Mouse (Mus musculus) embryo, embryonic 11.5 days (tissue): ENCODE measurements at regions not wholly inside any gene's neighbourhood (a gene's known extent, or its start where the extent isn't known, plus 50 kb on each side); places are given as distances from the start of the nearest gene placed in this dataset.

Source experiments
- DNase-seq: peaks from one replicate; pipeline ENCODE4 v3.0.0-alpha.2; 2012; ENCODE audit warnings: low read depth, low spot score

DNA sequence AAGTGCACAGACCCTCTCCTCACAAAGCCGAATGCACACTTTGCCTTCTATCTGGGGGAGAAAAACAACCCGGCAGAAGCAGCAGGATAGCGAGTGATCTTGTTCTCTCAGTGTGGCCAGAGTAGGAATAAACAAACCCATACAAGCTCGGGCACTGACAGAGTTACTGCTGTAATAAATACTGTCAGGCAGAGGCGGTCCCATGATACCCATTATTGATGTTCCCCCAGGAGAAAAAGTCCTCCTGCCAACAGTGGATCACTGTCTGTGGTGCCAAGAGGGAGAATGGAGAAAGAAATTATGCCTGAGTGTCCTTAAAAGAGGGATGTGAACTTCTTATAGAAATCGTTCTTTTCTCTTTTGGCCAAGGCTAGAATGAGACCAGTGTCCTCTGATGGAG, 200.2 kb downstream of the Adra2a start:
- DNase-seq = no peak

- no peak for DNase-seq
Observed at GRCm38 (mm10) chr19:54248256-54248936, 204.4 kb downstream of the Adra2a start.

DNA sequence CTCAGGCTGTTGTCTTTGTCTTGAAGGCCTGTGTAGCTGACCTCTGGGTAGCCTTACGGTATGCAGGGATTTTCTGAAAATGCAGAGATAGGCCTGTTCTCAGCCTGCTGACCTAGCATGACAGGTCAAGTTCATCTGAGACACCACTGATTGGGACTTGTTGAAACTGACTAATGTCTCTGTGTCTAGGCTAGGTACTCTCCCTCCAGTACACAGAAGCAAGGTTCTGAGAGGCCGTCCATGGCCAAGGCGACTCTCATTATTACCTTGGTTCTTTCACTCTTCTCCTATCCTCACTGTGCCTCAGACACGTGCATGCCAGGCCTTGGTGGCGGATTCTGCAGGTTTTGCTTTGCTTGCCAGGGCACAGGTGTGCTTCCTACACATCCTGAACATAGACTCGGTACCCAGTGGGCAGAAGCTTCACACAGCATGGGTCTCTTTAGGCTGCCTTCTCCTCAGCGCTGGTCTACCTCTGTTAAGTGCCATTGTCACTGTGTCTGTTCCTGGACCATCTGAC, 208.3 kb downstream of the Adra2a start:
- no peak for DNase-seq

DNA sequence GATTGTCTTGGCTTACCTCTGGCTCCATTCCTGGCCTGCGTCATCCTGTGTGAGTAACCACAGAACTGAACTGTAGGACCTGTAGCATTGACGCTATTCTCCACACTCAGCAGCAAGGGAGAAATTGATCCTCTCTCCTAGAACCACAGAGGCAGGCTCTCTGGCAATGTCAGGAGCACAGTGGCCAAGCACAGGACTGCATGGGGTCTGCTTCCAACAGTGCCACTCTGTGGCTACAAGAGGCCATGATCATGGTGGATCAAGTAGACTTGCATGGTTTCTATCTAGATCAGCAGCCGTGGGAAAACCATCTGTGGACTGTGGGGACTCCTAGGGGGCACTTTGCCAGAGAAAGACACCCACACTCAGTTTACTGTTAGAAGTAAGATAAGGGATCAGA, 213.9 kb downstream of the Adra2a start:
- DNase-seq = no peak

DNA sequence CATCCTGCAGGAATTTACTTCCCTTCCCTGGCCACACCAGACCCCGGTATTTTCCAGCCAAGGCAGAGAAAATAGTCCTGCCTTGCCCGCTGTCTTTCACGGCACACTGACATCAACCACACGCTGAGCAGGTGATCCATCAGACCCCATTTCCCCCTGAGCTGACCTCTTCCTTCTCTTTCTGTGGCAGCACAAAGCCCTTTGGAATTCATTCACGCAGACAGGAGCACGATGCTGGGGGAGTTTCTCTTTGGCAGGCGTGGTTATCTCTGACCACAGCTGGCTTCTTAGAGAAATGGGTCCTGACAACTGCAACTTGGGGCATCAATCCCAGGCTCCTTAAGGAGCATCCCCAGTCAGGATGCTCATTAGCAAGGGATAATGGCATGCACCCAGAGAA, 215.2 kb downstream of the Adra2a start:
- DNase-seq = peak; percentile 11

DNA sequence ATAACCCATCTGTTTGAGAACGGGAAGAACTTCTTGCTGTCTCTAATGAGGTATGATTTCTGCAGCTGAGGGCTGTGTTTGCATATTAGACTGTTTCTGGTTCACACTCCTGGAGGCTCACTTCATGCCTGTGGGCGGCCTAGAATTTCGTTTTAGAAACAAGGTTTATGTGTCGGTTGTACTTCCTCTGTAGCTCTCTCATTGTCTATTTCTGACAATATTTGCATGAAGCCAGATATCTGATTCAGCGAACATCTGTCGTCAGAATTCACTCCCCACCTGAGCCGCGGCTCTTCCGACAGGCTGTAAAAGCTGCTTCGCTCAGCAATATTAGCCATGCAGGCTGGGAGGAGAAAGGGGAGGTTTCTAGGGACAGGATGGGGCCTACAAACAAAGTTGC, 233.4 kb downstream of the Adra2a start:
- no peak for DNase-seq

- no peak for DNase-seq
Observed at GRCm38 (mm10) chr19:54285481-54285880, 241.5 kb downstream of the Adra2a start.

DNA sequence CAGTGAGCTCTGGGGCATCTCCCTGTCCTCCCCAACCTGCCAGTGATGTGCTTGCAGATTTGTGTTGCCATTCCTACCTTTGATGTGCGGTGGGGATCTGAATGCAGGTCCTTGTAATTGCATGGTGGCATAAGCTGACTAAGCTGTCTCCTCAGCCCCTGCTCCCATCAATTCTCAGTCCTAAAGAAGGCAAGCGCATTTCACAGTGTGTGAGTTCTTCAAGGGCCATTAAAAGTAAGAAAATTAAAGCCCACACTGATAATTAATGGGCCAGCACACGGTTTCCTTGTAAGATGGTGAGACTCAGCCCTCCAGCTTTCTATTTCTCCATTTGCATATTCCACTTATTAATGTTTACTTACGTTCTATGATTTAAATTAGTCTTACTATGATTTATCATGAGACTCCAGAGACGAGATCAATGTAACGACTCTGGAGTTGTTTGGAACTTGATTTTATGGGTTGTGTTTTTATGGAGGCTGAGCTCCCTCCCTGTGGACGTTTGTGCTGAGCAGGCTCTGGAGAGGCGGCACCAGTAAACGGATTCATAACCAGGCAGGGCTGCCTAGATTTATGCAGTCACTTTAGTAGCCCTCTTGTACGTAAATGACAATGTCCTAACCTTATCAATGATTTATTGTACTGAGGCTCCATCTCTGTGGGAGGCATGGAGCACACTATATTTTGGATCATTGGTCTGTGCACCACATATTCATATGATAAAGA, 253.9 kb downstream of the Adra2a start:
- DNase-seq = no peak

DNA sequence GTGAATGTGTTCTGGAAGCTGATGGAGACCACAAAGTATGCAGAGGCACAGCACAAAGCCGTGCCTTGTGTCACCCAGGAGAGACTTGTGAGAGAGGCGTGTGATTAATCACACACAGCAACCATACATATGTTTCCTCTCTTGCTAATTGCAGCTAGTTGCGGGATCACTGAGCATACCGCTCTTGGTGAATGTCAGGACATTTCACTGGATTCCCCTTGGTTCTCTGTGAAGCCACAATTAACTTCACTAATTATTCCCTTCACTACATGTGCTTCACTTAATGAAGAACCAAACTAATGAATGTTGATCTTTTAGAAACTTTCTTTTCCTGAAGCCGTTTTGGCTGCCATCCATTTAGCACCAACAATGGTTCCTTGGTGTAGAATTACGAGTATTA, 267.3 kb downstream of the Adra2a start:
- DNase-seq = no peak

GRCm38 (mm10) chr19:54311723-54312122, 267.8 kb downstream of the Adra2a start:
- no peak for DNase-seq

DNA sequence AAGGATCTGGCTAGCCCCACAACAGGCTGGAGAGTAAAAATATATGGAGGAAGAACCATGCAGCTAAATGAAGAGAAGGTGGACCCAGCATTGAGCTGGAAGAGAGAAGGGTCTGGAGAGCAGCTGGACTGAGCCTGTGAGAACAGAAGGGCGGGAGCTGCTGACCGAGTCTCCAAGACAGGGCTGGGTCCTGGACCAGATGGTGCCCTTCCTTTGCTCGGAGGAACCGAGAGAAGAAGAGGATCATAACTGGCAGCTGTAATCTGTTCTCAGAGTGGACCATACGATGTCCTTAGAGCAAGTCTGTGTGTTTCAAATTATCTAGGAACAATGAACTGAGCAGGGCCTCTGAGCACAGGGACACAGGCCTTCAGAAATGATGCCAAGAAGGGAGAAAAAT, 279.3 kb downstream of the Adra2a start:
- DNase-seq = no peak

DNA sequence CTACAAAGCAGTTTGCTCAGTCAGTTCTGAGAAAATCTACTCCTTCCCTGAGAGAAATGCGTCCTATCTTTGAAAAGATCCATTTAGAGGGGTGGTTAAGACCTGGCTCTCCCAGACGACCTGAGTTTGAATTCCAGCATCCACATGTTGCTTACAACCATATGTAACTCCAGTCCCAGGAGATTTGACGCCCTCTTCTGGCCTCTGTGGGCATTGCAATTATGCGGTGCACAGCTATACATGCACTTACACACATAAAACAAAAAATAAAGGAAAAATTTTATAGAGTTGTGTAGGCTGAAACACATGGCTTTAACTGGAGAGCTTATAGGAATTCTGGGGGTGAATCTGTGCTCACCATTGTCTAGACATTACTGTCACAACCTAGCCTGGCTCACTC, 281.0 kb downstream of the Adra2a start:
- no peak for DNase-seq

GRCm38 (mm10) chr19:54332140-54332539, 288.2 kb downstream of the Adra2a start:
- DNase-seq = no peak

DNA sequence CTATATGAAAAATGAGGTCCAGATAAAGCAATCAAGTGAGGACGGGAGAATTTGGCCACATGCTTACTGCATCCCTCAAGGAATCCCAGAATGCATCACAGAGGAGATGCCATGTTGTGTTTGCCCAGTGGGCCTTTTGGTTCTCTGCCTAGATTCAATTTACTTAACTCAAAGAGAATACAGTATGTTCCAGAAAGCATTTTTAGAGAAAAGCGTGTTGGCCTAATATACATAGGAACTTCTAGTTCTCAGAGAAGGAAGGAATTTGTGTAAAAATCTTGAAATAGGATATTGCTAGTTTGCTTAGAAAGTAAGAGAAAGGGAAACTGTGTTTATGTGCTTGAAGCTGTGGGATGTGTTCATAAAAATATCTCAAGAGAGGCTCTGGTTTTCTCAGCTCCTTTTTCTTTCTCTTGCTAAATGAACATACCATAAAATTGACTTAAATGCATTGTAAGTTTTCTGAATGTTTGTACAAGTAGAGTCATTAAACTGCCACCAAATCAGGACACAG, 296.9 kb downstream of the Adra2a start:
- DNase-seq = no peak

- DNase-seq = no peak
Observed at GRCm38 (mm10) chr19:54359731-54360130, 315.8 kb downstream of the Adra2a start.

GRCm38 (mm10) chr19:54360660-54361059, 316.7 kb downstream of the Adra2a start:
- DNase-seq = no peak

DNA sequence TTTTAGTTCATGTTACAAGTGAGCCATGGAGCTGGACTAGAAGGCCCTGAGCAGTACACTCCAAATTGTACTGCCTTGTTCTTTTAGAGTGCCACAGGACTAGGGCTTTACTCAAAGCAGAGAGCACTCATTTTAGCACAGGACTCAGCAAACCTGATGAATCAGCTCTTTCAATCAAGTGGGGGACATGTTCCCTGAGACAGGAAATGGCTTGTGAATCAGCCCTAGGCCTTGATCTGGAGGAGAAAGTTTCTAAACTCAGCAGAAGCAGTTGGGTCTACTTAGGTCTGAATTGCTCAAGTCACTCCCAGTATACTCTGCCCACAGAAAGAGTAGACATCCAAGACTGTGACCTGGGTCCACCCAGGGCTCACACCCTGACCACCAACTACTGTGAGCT, 341.1 kb downstream of the Adra2a start:
- no peak for DNase-seq

DNA sequence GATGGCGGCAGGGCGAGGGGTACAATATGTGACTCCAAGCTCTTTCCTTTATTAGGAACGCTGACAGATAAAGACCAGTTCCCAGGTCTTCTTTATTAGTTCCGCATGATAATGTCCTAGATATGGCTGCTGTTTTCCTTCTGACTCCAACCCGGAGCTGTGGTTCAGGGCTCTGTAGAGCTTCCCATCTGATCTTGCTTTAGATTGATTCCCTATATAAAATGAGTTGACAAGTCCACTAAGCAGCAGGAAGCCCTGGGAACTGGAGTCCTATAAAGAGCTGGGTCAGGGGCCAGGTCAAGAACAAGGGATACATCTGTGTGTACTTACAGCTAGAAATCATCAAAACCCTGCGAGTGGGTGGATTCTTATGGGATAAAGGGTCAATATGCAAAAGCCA, 347.5 kb downstream of the Adra2a start:
- no peak for DNase-seq

- DNase-seq = no peak
Observed at GRCm38 (mm10) chr19:54399651-54400050, 355.7 kb downstream of the Adra2a start.

- DNase-seq = no peak
Observed at GRCm38 (mm10) chr19:54407904-54408303, 364.0 kb downstream of the Adra2a start.

- DNase-seq = peak; percentile 11
Observed at GRCm38 (mm10) chr19:54429062-54429461, 385.1 kb downstream of the Adra2a start.

GRCm38 (mm10) chr19:54440713-54441112, 396.8 kb downstream of the Adra2a start:
- no peak for DNase-seq
